Mouse (Mus musculus): ENCODE measurements around the gene Acad9.
"Not testable (repeated sequence)": the region's sequence is repeated elsewhere in the genome, so short reads cannot be mapped to it uniquely, and the experiment has no call there.

Gene Acad9

GRCm38 (mm10) chr3:36095371-36095770 is 29.6 kb downstream of the Acad9 start:
- no peak for DNase-seq

DNA sequence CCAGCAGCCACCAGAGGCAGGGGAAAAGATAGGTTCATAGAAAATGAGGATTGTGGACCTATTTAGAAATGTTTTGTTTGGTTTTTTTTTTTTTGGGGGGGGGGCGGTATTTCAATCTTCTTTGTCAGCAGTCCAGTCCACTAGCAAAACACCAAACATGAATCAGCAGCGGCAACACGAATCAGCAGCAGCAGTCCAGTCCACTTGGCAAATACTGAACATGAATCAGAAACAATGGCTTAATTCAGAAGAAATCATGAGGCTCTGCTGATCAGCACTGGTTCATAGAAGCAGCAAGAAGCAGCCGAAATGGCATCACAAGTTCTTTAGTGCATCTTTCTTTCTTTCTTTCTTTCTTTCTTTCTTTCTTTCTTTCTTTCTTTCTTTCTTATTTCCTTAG is 50.3 kb downstream of the Acad9 start:
- no peak for DNase-seq

- DNase-seq, result no peak
Measured at GRCm38 (mm10) chr3:36119684-36120548, 54.1 kb downstream of the Acad9 start.

- DNase-seq, result not testable (repeated sequence)
Measured at GRCm38 (mm10) chr3:36126176-36126575, 60.4 kb downstream of the Acad9 start.

- DNase-seq, result no peak
Measured at GRCm38 (mm10) chr3:36136152-36136551, 70.4 kb downstream of the Acad9 start.

DNA sequence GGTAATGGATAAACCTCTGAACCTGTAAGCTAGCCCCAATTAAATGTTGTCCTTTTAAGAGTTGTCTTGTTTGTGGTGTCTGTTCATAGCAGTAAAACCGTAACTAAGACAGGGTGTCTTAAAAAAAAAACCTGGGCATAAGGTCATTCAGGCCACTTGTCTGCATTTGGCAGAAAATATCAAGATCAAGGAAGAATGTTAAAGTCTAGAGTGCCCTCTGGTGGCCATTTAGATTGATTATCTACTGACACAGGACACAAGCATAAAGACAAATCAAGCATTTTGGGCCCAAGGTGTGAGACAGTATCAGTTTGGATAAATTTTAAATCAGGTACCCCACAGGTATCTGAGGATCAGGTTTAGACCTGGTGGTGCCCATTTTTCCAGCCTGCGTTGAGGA is 71.8 kb downstream of the Acad9 start:
- no peak for DNase-seq

DNA sequence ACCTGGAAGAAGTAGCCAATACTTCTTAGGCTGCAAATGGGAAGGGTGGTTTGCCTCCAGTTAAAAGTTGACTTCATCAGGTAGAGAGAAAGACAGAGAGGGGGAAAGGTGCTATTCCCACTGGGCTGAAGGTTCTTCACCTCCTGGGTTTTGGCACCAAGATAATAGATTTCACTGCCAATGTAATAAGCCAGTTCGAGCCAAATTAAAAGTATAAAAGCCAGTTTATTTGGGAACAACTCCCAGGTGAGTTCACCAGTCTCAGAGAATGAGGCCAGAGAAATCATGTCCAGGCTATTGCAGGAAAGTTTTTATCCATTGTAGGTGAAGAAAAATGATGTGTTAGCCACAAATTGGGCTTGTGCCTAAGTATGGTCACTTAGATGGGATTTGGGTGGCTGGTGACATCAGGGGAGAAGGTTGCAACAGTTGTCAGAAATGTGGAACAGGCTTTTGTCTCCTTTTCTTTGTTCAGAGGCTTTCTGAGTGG is 72.4 kb downstream of the Acad9 start:
- no peak for DNase-seq

DNA sequence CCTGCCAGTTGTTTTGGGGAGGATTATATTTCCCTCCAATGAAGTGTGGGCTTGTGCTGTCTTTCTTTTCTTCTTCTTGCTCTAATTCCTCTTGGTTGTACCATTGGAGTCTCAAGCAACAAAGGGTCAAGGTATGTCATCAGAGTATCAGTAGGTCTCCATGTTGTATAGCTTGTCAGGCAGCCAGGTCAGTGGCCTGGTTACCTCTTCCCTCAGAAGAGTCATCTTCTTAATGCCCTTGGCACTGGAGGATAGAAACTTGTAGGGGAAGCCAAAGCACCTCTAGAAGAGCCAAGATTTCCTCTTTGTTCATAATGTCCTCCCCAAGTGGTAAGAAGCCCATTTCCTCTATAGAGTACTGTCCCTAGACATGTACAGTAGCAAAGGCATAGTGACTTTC is 73.2 kb downstream of the Acad9 start:
- DNase-seq, result no peak

Measured in kidney, adult 18-20 months (tissue).